Comparison of ENCODE assay signal across 21 mouse cellular contexts in genomic region chr4:62385439-62385838, GRCm38 (mm10). TPM values are rescaled to one million over a fixed set of nuclear protein-coding genes. Genes with fewer than 3 reads are reported as not detected.
"Had no signal": no experiment of that assay in that cellular context is flagged by ENCODE, and none has a peak within 500 bp of the region (broad histone marks: within the 10 kb centered on the region; RNA-seq: fewer than 3 reads in every experiment).

No protein-coding gene starts in this region.

- H3K4me1 ChIP-seq: limb, embryonic 12.5 days; lung, embryonic 15.5 days; midbrain, embryonic 12.5 days; midbrain, embryonic 15.5 days; neural tube, embryonic 13.5 days had no signal

- ATAC-seq: inflammation-experienced regulatory T-cells, adult 6 months; intestine, embryonic 16.5 days; liver, embryonic 12.5 days; midbrain, embryonic 15.5 days had no signal

- DNase-seq: kidney, adult 18-20 months; kidney, adult 9 months; kidney, postnatal 14 days; kidney, postnatal 4 days; liver; lung, adult 18-20 months; lung, postnatal 10 days; lung, postnatal 36 days; retina, postnatal 1 day; spleen, adult 18-20 months; thymus, postnatal 25 days had no signal

- H3K4me3 ChIP-seq: limb, embryonic 12.5 days; liver, embryonic 12.5 days; liver, embryonic 15.5 days; lung, embryonic 15.5 days; midbrain, embryonic 12.5 days; midbrain, embryonic 15.5 days; neural tube, embryonic 13.5 days; stomach, embryonic 15.5 days had no signal

- H3K27ac ChIP-seq: limb, embryonic 12.5 days; liver, embryonic 12.5 days; lung, embryonic 15.5 days; midbrain, embryonic 12.5 days; midbrain, embryonic 15.5 days; neural tube, embryonic 13.5 days; stomach, embryonic 15.5 days had no signal

- H3K4me2 ChIP-seq: limb, embryonic 12.5 days; liver, embryonic 12.5 days; liver, embryonic 15.5 days; lung, embryonic 15.5 days; midbrain, embryonic 12.5 days; midbrain, embryonic 15.5 days; neural tube, embryonic 13.5 days; stomach, embryonic 15.5 days had no signal

- H3K27me3 ChIP-seq: limb, embryonic 12.5 days; liver, embryonic 12.5 days; liver, embryonic 15.5 days; lung, embryonic 15.5 days; midbrain, embryonic 12.5 days; midbrain, embryonic 15.5 days; neural tube, embryonic 13.5 days; stomach, embryonic 15.5 days had no signal

- H3K9ac ChIP-seq: limb, embryonic 12.5 days; liver, embryonic 12.5 days; liver, embryonic 15.5 days; lung, embryonic 15.5 days; midbrain, embryonic 12.5 days; midbrain, embryonic 15.5 days; neural tube, embryonic 13.5 days; stomach, embryonic 15.5 days had no signal

- H3K9me3 ChIP-seq: limb, embryonic 12.5 days; liver, embryonic 12.5 days; liver, embryonic 15.5 days; lung, embryonic 15.5 days; midbrain, embryonic 12.5 days; midbrain, embryonic 15.5 days; neural tube, embryonic 13.5 days; stomach, embryonic 15.5 days had no signal

RNA-seq across cellular contexts. Expression of gene Rnf183, which starts 49.6 kb away (rescaled TPM):
- polyA plus RNA-seq: inflammation-experienced regulatory T-cells, adult 6 months; intestine, embryonic 16.5 days; limb, embryonic 12.5 days; liver, embryonic 12.5 days; liver, embryonic 15.5 days; stomach, embryonic 15.5 days had no signal
